Mouse (Mus musculus) liver, adult 2 months (tissue): ENCODE results near the gene Zbtb4. TPM values are rescaled to one million over a fixed set of nuclear protein-coding genes. Genes with fewer than 3 reads are reported as not detected.

ENCODE experiments used
- DNase-seq: peaks from one replicate; pipeline ENCODE4 v3.0.0-alpha.2; 2011; ENCODE audit warnings: low read depth, low spot score; ENCODE audit errors: extremely low read depth
- H3K27ac ChIP-seq: fragments of 200-500 bp; replicated peaks from 2 replicates; pipeline ENCODE4 v1.5.1; 2012; ENCODE audit warnings: low read depth, mild to moderate bottlenecking, control low read depth, inconsistent platforms, low read length; ENCODE audit not compliant: insufficient read depth
- H3K27me3 ChIP-seq: fragments of 200-500 bp; 2 replicates; pipeline ENCODE4 v1.6.1; 2012; ENCODE audit warnings: mild to moderate bottlenecking, moderate library complexity, low read length, inconsistent platforms; ENCODE audit not compliant: control insufficient read depth, insufficient read depth
- H3K36me3 ChIP-seq: fragments of 200-500 bp; 2 replicates; pipeline ENCODE4 v1.6.1; 2012; ENCODE audit warnings: low read length, inconsistent platforms; ENCODE audit not compliant: control insufficient read depth, insufficient read depth
- H3K4me1 ChIP-seq: fragments of 200-500 bp; 2 replicates; pipeline ENCODE4 v1.6.1; 2011; ENCODE audit warnings: low read length; ENCODE audit not compliant: control insufficient read depth, insufficient read depth
- H3K4me3 ChIP-seq: fragments of 200-500 bp; 2 replicates; pipeline ENCODE4 v1.5.1; 2011; ENCODE audit warnings: low read depth, mild to moderate bottlenecking, control low read depth, low read length, moderate library complexity; ENCODE audit not compliant: insufficient read depth
- H3K79me2 ChIP-seq: fragments of 200-500 bp; 2 replicates; pipeline ENCODE4 v1.6.1; 2012; ENCODE audit warnings: inconsistent platforms, mild to moderate bottlenecking, low read length, moderate library complexity; ENCODE audit not compliant: control insufficient read depth, insufficient read depth
- H3K9ac ChIP-seq: fragments of 200-500 bp; 2 replicates; pipeline ENCODE4 v1.6.1; 2012; ENCODE audit warnings: low read depth, mild to moderate bottlenecking, control low read depth, inconsistent platforms, low read length
- CTCF ChIP-seq: fragments of 200-500 bp; IDR thresholded peaks from 2 replicates; pipeline ENCODE4 v1.5.1; 2011; ENCODE audit warnings: low read depth, low read length, control low read depth
- POLR2A ChIP-seq: fragments of 200-500 bp; IDR thresholded peaks from 2 replicates; pipeline ENCODE4 v1.6.1; 2011; ENCODE audit warnings: low read length, control low read depth; ENCODE audit not compliant: insufficient read depth; ENCODE audit errors: extremely low read depth
- WGBS: fragments of 180-500 bp; shearing (Covaris S2); methylation state at CpG from one replicate; pipeline ENCODE4 v1.1.7; 2018; 5-methylcytosine and 5-hydroxymethylcytosine counted together
- polyA plus RNA-seq: library from polyadenylated mRNA; depleted of rRNA; stranded (reverse); fragments of >200 nt; gene quantifications from 2 replicates; pipeline ENCODE4 v1.2.3, GENCODE M21; 2012
- total RNA-seq: library from RNA; depleted of rRNA; stranded (reverse); fragments of >200 nt; gene quantifications from 2 replicates; pipeline ENCODE4 v1.2.3, GENCODE M21; 2014

The Zbtb4 gene
- total and polyA plus RNA-seq, 2 experiments: 2.6 to 9.7 TPM

- Histone ChIP-seq H3K9ac (no peak overlapping the region), H3K27me3 (no peaks in the 10 kb centered on the region), H3K27ac (no peak overlapping the region), H3K4me1 (peaks cover 10% of the 10 kb centered on the region; the same call in 1 of the 2 replicates), H3K4me3 (no peak overlapping the region), H3K36me3 (no peaks in the 10 kb centered on the region), H3K79me2 (peaks cover 14% of the 10 kb centered on the region; the same call in 1 of the 2 replicates)
- 90% methylated on average over 7 of the region's 7 CpGs for WGBS
- TF ChIP-seq CTCF (peak; percentile 65), POLR2A (no peak)
- no peak for DNase-seq
Measured at GRCm38 (mm10) chr11:69763551-69763950, 2.2 kb upstream of the Zbtb4 start.

GRCm38 (mm10) chr11:69766126-69766609 lies 456 bp downstream of the Zbtb4 start:
- Histone ChIP-seq H3K4me3 (peak overlapping the region; percentile 94), H3K27me3 (no peaks in the 10 kb centered on the region), H3K27ac (peak overlapping the region; percentile 81), H3K4me1 (peaks cover 6% of the 10 kb centered on the region; the same call in 1 of the 2 replicates), H3K36me3 (no peaks in the 10 kb centered on the region), H3K9ac (peak overlapping the region; percentile 97), H3K79me2 (peaks cover 18% of the 10 kb centered on the region; the same call in 1 of the 2 replicates)
- peak; percentile 29 for DNase-seq
- no peak for TF ChIP-seq POLR2A
- TF ChIP-seq CTCF: no peak
- WGBS: under 1% methylated on average over 35 of the region's 37 CpGs

GRCm38 (mm10) chr11:69766872-69767624 lies 1.3 kb downstream of the Zbtb4 start:
- no peak for DNase-seq
- Histone ChIP-seq H3K36me3 (no peaks in the 10 kb centered on the region), H3K9ac (peak overlapping the region; percentile 97), H3K27ac (peak overlapping the region; percentile 29), H3K27me3 (no peaks in the 10 kb centered on the region), H3K79me2 (peaks cover 18% of the 10 kb centered on the region; the same call in 1 of the 2 replicates), H3K4me3 (peak overlapping the region; percentile 27; the same call in 1 of the 2 replicates), H3K4me1 (peaks cover 6% of the 10 kb centered on the region; the same call in 1 of the 2 replicates)
- 62% methylated on average over 13 of the region's 13 CpGs for WGBS
- TF ChIP-seq CTCF (no peak), POLR2A (no peak)

GRCm38 (mm10) chr11:69767625-69767909 lies 1.9 kb downstream of the Zbtb4 start:
- Histone ChIP-seq H3K4me1 (peaks cover 6% of the 10 kb centered on the region; the same call in 1 of the 2 replicates), H3K36me3 (no peaks in the 10 kb centered on the region), H3K9ac (0 out of 2 replicates have a peak overlapping the region, but pooled peaks have one; percentile 15), H3K79me2 (peaks cover 18% of the 10 kb centered on the region; the same call in 1 of the 2 replicates), H3K27me3 (no peaks in the 10 kb centered on the region), H3K4me3 (no peak overlapping the region), H3K27ac (peak overlapping the region; percentile 26; the same call in 1 of the 2 replicates)
- peak; percentile 24 for DNase-seq
- TF ChIP-seq POLR2A (no peak), CTCF (no peak)
- WGBS: 61% methylated on average over 4 of the region's 4 CpGs

GRCm38 (mm10) chr11:69774961-69775360 lies 9.2 kb downstream of the Zbtb4 start:
- TF ChIP-seq POLR2A (no peak), CTCF (no peak)
- no peaks in the 10 kb centered on the region; the same call in 1 of the 2 replicates for H3K36me3 ChIP-seq
- no peaks in the 10 kb centered on the region for H3K27me3 ChIP-seq
- H3K4me1 ChIP-seq: no peaks in the 10 kb centered on the region; the same call in 1 of the 2 replicates
- no peak for DNase-seq
- peaks cover 2% of the 10 kb centered on the region; the same call in 1 of the 2 replicates for H3K79me2 ChIP-seq
- H3K27ac ChIP-seq: no peak overlapping the region
- no peak overlapping the region for H3K4me3 ChIP-seq
- WGBS: 71% methylated on average over 5 of the region's 5 CpGs
- no peak overlapping the region for H3K9ac ChIP-seq
